Mouse (Mus musculus) liver, adult 2 months (tissue): ENCODE data around the gene Nanog.

Experiments used
- CTCF ChIP-seq: fragments of 200-500 bp; IDR thresholded peaks from 2 replicates; pipeline ENCODE4 v1.5.1; 2011; ENCODE audit warnings: low read depth, low read length, control low read depth
- POLR2A ChIP-seq: fragments of 200-500 bp; IDR thresholded peaks from 2 replicates; pipeline ENCODE4 v1.6.1; 2011; ENCODE audit warnings: low read length, control low read depth; ENCODE audit not compliant: insufficient read depth; ENCODE audit errors: extremely low read depth

DNA sequence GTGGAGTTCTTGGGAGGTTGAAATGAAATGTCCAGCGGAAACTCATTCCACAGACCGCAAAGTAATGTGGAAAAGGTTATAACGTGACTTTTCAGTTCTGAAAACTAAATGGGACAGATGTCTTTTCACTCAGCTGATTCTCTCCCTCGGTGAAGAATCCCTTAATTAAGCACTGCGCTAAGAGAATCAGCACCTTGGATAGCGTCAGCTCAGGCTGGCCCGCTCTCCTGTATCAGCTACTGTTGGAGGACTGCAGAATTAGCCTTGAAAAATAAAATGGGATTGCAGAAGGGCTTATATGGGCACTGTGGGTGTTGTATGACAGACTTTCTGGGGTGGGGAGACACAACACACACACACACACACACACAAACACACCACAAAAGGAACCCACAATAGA, 47.7 kb upstream of the Nanog start:
- TF ChIP-seq CTCF, result no peak
- TF ChIP-seq POLR2A, result no peak
